Mouse (Mus musculus) liver, embryonic 16.5 days (tissue): ENCODE measurements at regions not wholly inside any gene's neighbourhood (a gene's known extent, or its start where the extent isn't known, plus 50 kb on each side); places are given as distances from the start of the nearest gene placed in this dataset.

ENCODE experiments used
- ATAC-seq: fragments of 200-750 bp; cut with Nextera tagmentation; 2 replicates; pipeline ENCODE4 v1.8.0; 2017; ENCODE audit warnings: low read depth, mild to moderate bottlenecking, moderate number of reproducible peaks, moderate library complexity
- H3K27ac ChIP-seq: fragments of 300-500 bp; sonication (generic); 2 replicates; pipeline ENCODE4 v1.5.1; 2014; ENCODE audit warnings: mild to moderate bottlenecking, low read length
- H3K27me3 ChIP-seq: fragments of 300-500 bp; sonication (generic); 2 replicates; pipeline ENCODE4 v1.6.1; 2014; ENCODE audit warnings: low read depth, low read length, mixed read lengths; ENCODE audit not compliant: control insufficient read depth, insufficient read depth
- H3K36me3 ChIP-seq: fragments of 300-500 bp; sonication (generic); 2 replicates; pipeline ENCODE4 v1.6.1; 2014; ENCODE audit warnings: mild to moderate bottlenecking; ENCODE audit not compliant: control insufficient read depth, insufficient read depth
- H3K4me1 ChIP-seq: fragments of 300-500 bp; sonication (generic); 2 replicates; pipeline ENCODE4 v1.6.1; 2014; ENCODE audit warnings: low read depth, low read length, mixed read lengths; ENCODE audit not compliant: control insufficient read depth
- H3K4me2 ChIP-seq: fragments of 300-500 bp; sonication (generic); 2 replicates; pipeline ENCODE4 v1.6.1; 2014; ENCODE audit warnings: low read depth, low read length, mixed read lengths
- H3K4me3 ChIP-seq: fragments of 300-500 bp; sonication (generic); 2 replicates; pipeline ENCODE4 v1.5.1; 2014; ENCODE audit warnings: low read depth, mild to moderate bottlenecking, low read length
- H3K9ac ChIP-seq: fragments of 300-500 bp; sonication (generic); 2 replicates; pipeline ENCODE4 v1.6.1; 2014; ENCODE audit warnings: low read depth, low read length
- H3K9me3 ChIP-seq: fragments of 300-500 bp; sonication (generic); replicated peaks from 2 replicates; pipeline ENCODE4 v1.6.1; 2016; ENCODE audit warnings: low read length; ENCODE audit not compliant: control insufficient read depth
- WGBS: fragments of 180-500 bp; shearing (Covaris S2); extraction: QIAGEN DNeasy Blood & Tissue Kit; methylation state at CpG from one replicate; pipeline ENCODE4 v1.1.7; 2014; ENCODE audit not compliant: insufficient replicate concordance; 5-methylcytosine and 5-hydroxymethylcytosine counted together

DNA sequence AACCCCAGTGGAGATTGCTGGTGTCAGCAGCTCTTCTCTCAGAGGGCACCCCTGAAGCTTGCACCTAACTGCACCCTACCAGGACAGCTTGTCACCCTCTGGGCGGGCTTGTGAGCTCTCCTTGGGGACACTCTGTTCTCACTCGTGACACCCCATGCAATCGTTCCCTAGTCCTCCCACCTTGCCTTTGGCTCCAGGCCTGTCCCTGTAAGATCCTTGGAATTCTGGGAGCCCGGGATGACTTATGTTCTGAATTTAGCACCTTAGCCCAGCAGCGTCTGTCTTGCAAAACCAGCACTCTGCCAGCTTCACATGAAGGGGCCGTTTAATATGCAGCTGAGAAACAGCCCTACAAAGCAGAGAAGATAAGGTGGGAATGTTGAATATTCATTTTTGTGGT is 257.7 kb upstream of the 4930535I16Rik start:
- Histone ChIP-seq H3K4me2 (no peak overlapping the region), H3K4me3 (no peak overlapping the region), H3K27ac (no peak overlapping the region), H3K36me3 (no peaks in the 10 kb centered on the region), H3K9ac (no peak overlapping the region), H3K4me1 (no peaks in the 10 kb centered on the region), H3K27me3 (peaks cover 17% of the 10 kb centered on the region), H3K9me3 (no peaks in the 10 kb centered on the region)
- no peak for ATAC-seq
- WGBS, result 29% methylated on average over 6 of the region's 6 CpGs

- WGBS, result 75% methylated on average over 6 of the region's 6 CpGs
- H3K4me1 ChIP-seq, result no peaks in the 10 kb centered on the region
- H3K9me3 ChIP-seq, result no peaks in the 10 kb centered on the region
- no peak overlapping the region for H3K4me3 ChIP-seq
- no peaks in the 10 kb centered on the region for H3K27me3 ChIP-seq
- H3K27ac ChIP-seq, result no peak overlapping the region
- no peaks in the 10 kb centered on the region for H3K36me3 ChIP-seq
- H3K9ac ChIP-seq, result no peak overlapping the region
- ATAC-seq, result no peak
- H3K4me2 ChIP-seq, result no peak overlapping the region
Observed at GRCm38 (mm10) chr4:124154627-124155026, 236.8 kb upstream of the 4930535I16Rik start.

DNA sequence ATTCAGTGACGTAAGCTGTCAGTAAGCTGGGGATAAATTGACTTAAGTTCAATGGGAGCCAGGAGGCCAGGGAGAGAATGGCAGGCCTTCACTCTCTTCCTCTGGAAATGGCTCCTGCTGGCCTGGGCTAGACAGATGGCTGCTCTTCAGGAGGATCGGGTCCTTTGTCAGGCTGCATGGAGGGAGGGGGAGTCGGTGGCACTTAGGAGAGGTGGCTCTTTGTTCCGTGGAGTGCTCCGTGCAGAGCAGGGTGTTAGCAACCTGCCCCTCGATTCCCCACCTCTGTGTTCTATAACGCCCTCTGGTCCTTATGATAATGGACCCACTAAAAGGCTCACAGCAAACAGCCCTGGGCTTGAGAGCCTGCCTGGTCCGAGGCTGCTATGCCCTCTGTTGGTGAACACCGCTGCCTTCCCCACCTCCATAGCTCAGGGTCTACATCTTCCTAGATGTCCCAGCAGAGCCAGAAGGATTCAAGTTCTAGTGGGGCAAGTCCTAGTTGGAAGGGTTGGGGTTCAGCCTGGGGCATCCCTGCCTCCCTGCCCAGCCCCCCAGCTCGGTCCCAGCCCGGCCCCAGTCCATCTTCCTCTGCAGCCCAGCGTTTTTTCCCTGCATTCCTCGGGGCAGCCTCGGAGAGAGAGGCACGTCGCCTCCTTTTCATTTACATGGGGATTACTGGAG is 232.1 kb upstream of the 4930535I16Rik start:
- no peaks in the 10 kb centered on the region for H3K27me3 ChIP-seq
- H3K36me3 ChIP-seq, result no peaks in the 10 kb centered on the region
- no peak overlapping the region for H3K9ac ChIP-seq
- WGBS, result 12% methylated on average over 16 of the region's 16 CpGs
- H3K27ac ChIP-seq, result no peak overlapping the region
- no peaks in the 10 kb centered on the region for H3K4me1 ChIP-seq
- H3K4me3 ChIP-seq, result no peak overlapping the region
- H3K9me3 ChIP-seq, result no peaks in the 10 kb centered on the region
- ATAC-seq, result no peak
- H3K4me2 ChIP-seq, result no peak overlapping the region

GRCm38 (mm10) chr4:124149037-124149436 is 231.2 kb upstream of the 4930535I16Rik start:
- Histone ChIP-seq H3K9ac (no peak overlapping the region), H3K9me3 (no peaks in the 10 kb centered on the region), H3K36me3 (no peaks in the 10 kb centered on the region), H3K4me2 (no peak overlapping the region), H3K27me3 (no peaks in the 10 kb centered on the region), H3K4me3 (no peak overlapping the region), H3K27ac (no peak overlapping the region), H3K4me1 (no peaks in the 10 kb centered on the region)
- WGBS, result 47% methylated on average over 3 of the region's 3 CpGs
- ATAC-seq, result no peak

DNA sequence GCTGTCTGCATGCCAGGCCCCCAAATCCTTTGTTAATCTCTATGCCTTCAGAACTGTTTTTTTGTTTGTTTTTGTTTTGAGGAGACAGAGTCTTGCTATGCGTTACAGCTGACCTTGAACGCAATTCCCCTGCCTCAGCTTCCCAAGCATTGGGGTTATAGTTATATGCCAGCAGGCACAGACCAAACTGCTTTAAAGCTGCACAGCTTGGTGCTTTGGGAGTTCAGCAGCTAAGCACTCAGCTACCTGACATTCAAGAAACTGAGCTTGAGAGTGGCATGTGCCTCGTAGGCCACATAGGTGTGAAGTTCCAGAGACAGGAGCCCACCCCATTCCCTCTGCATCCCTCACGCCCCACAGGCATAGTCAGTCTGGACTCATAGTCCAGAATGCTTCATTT is 229.5 kb upstream of the 4930535I16Rik start:
- Histone ChIP-seq H3K27me3 (no peaks in the 10 kb centered on the region), H3K9me3 (no peaks in the 10 kb centered on the region), H3K27ac (no peak overlapping the region), H3K4me2 (no peak overlapping the region), H3K4me1 (no peaks in the 10 kb centered on the region), H3K4me3 (no peak overlapping the region), H3K36me3 (no peaks in the 10 kb centered on the region), H3K9ac (no peak overlapping the region)
- WGBS, result 52% methylated on average over 4 of the region's 4 CpGs
- ATAC-seq, result no peak

- Histone ChIP-seq H3K4me1 (no peaks in the 10 kb centered on the region), H3K9me3 (no peaks in the 10 kb centered on the region), H3K9ac (no peak overlapping the region), H3K4me3 (no peak overlapping the region), H3K4me2 (no peak overlapping the region), H3K27me3 (no peaks in the 10 kb centered on the region), H3K36me3 (no peaks in the 10 kb centered on the region), H3K27ac (no peak overlapping the region)
- 25% methylated on average over 8 of the region's 8 CpGs for WGBS
- no peak for ATAC-seq
Observed at GRCm38 (mm10) chr4:124146135-124146534, 228.3 kb upstream of the 4930535I16Rik start.

DNA sequence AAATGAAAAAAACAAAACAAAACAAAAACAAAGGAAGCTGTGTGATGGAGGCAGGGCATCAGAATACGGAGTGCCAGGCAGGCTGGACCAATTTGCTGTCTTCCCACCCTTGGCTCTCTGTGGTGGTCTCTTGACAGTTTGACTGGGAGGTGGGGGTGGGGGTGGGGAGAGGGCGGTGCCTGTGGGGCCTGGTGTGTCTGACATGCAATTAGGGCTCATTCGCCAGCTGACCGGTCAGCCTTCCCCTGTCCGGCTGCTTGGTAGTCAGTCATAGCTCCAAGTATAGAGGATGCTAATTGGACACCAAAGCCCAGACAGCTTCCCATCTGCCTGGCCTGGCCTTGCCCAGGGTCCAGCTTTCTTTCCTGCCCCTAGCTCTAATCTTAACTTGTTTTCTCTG is 225.8 kb upstream of the 4930535I16Rik start:
- no peak for ATAC-seq
- no peak overlapping the region for H3K27ac ChIP-seq
- whole genome bisulfite sequencing, result 63% methylated on average over 5 of the region's 5 CpGs

GRCm38 (mm10) chr4:124143226-124143625 is 225.4 kb upstream of the 4930535I16Rik start:
- H3K4me2 ChIP-seq, result no peak overlapping the region
- ATAC-seq, result no peak
- H3K27ac ChIP-seq, result no peak overlapping the region
- no peak overlapping the region for H3K9ac ChIP-seq
- H3K4me1 ChIP-seq, result no peaks in the 10 kb centered on the region
- H3K27me3 ChIP-seq, result no peaks in the 10 kb centered on the region
- 37% methylated on average over 7 of the region's 7 CpGs for WGBS
- no peaks in the 10 kb centered on the region for H3K36me3 ChIP-seq
- no peaks in the 10 kb centered on the region for H3K9me3 ChIP-seq
- H3K4me3 ChIP-seq, result no peak overlapping the region

More for the DNA sequence above, 225.8 kb upstream of the 4930535I16Rik start:
- no peaks in the 10 kb centered on the region for H3K36me3 ChIP-seq
- H3K4me2 ChIP-seq, result no peak overlapping the region
- H3K4me3 ChIP-seq, result no peak overlapping the region
- no peaks in the 10 kb centered on the region for H3K27me3 ChIP-seq
- H3K9me3 ChIP-seq, result no peaks in the 10 kb centered on the region
- no peak overlapping the region for H3K9ac ChIP-seq
- H3K4me1 ChIP-seq, result no peaks in the 10 kb centered on the region

DNA sequence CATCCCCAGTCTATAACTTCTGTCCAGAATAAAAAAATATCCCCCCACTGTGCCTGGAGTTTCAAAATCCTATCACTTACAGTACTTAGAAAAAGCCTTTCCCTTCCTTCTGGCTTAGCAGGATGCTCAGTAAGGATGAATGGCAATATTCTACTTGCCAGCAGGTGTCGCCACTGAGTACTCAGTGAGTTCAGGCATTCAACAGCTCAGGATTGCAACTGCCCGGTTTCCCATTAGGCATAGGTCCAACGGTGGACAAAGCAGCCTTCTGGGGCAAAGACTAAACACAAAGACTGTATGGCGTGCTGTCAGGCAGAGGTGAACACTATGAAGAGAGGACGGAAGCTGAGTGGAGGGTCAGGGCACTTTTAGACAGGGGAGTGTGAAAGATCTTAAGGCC is 224.3 kb upstream of the 4930535I16Rik start:
- no peaks in the 10 kb centered on the region for H3K9me3 ChIP-seq
- WGBS, result 11% methylated on average over 5 of the region's 5 CpGs
- ATAC-seq, result no peak

More for the DNA sequence above, 224.3 kb upstream of the 4930535I16Rik start:
- H3K9ac ChIP-seq, result no peak overlapping the region
- H3K27ac ChIP-seq, result no peak overlapping the region
- no peaks in the 10 kb centered on the region for H3K4me1 ChIP-seq
- no peaks in the 10 kb centered on the region for H3K36me3 ChIP-seq
- no peaks in the 10 kb centered on the region for H3K27me3 ChIP-seq
- H3K4me2 ChIP-seq, result no peak overlapping the region
- H3K4me3 ChIP-seq, result no peak overlapping the region
